Mouse (Mus musculus) megakaryocyte, embryonic 14.5 days (primary cell): Measurements from ENCODE around the gene Gucd1.

Experiments used
- FLI1 ChIP-seq: IDR thresholded peaks from 2 replicates; pipeline ENCODE4 v1.6.1; 2012; ENCODE audit warnings: low read length, inconsistent platforms, mixed read lengths
- GATA1 ChIP-seq: IDR thresholded peaks from 3 replicates; pipeline ENCODE4 v1.6.1; 2012; ENCODE audit warnings: mixed read lengths, low read length, inconsistent platforms, borderline replicate concordance

DNA sequence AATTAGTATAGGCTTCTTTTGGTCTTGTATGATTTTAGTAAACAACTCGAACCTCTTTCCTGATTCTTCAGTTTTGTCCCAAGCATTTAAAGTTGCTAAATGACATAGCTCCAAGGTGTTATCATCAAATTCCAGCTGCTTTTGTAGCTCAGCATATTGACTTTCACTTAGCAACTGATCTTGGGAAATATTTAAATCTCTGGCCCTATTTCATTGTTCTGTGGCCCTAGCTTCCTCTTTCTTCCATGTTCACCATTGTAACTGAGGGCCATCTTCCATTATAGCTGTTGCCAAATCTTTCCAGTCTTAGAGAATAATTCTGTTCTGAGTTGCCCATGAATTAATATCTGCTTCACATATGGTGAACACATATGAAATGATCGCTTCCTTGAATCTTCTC is 27.0 kb downstream of the Gucd1 start:
- TF ChIP-seq FLI1: no peak
- no peak for TF ChIP-seq GATA1
